Mouse (Mus musculus): ENCODE results near the gene Vps8. TPM values are rescaled to one million over a fixed set of nuclear protein-coding genes. Genes with fewer than 3 reads are reported as not detected.

Gene Vps8
- polyA plus RNA-seq, 1 experiment, result 8.2 TPM

GRCm38 (mm10) chr16:21392099-21392498, 30.8 kb upstream of the Vps8 start:
- H3K36me3 ChIP-seq (ENCODE audit: control insufficient read depth, insufficient read depth, low read length), result no peaks in the 10 kb centered on the region
- H3K27ac ChIP-seq (ENCODE audit: insufficient read depth, low read length), result no peak overlapping the region
- H3K27me3 ChIP-seq (ENCODE audit: control insufficient read depth, insufficient read depth, low read length), result no peaks in the 10 kb centered on the region
- 72% methylated on average over 6 of the region's 6 CpGs for WGBS
- no peak for DNase-seq (ENCODE audit: low read depth in 1 of 2, low spot score in 2 of 2)
- H3K4me3 ChIP-seq (ENCODE audit: extremely low read depth, insufficient read depth, insufficient read length), result no peak overlapping the region
- no peaks in the 10 kb centered on the region for H3K4me1 ChIP-seq (ENCODE audit: control insufficient read depth, insufficient read depth, insufficient read length)
- TF ChIP-seq CTCF (IDR thresholded peaks at IDR 0.05; ENCODE audit: extremely low read depth, insufficient read depth, insufficient read length, insufficient replicate concordance) (no peak), POLR2A (IDR thresholded peaks at IDR 0.05; ENCODE audit: low read depth, low read length) (no peak)

- TF ChIP-seq POLR2A (IDR thresholded peaks at IDR 0.05; ENCODE audit: low read depth, low read length) (no peak), CTCF (IDR thresholded peaks at IDR 0.05; ENCODE audit: extremely low read depth, insufficient read depth, insufficient read length, insufficient replicate concordance) (peak; percentile 73; the same call in 1 of the 2 replicates)
- Histone ChIP-seq H3K4me1 (ENCODE audit: control insufficient read depth, insufficient read depth, insufficient read length) (no peaks in the 10 kb centered on the region), H3K27ac (ENCODE audit: insufficient read depth, low read length) (no peak overlapping the region), H3K36me3 (ENCODE audit: control insufficient read depth, insufficient read depth, low read length) (no peaks in the 10 kb centered on the region), H3K4me3 (ENCODE audit: extremely low read depth, insufficient read depth, insufficient read length) (no peak overlapping the region), H3K27me3 (ENCODE audit: control insufficient read depth, insufficient read depth, low read length) (no peaks in the 10 kb centered on the region)
- DNase-seq (ENCODE audit: low read depth in 1 of 2, low spot score in 2 of 2), result peak; percentile 38 to 63
- WGBS, result 57% methylated on average over 9 of the region's 9 CpGs
Observed at GRCm38 (mm10) chr16:21392517-21393112, 30.3 kb upstream of the Vps8 start.

DNA sequence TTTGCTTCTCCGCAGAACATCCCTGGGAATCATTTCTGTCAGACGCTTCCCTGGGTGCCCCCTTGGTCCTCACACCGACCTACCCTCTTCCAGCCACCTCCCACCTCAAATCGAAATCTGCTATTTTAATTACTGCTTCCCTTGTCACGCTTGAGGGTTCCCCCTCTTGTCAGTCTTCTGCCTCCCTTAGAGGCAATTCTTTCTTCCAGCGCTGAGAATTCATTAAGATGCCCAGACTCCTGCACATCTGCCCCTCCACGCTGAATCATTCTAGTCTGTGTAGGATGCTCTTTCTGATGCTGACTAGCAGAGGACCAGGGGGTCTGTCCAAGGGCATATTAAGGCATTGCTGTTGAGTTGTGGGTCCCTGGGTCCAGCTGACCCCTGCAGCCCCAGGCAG, 27.4 kb upstream of the Vps8 start:
- no peak for DNase-seq (ENCODE audit: low read depth in 1 of 2, low spot score in 2 of 2)
- Histone ChIP-seq H3K4me3 (ENCODE audit: extremely low read depth, insufficient read depth, insufficient read length) (no peak overlapping the region), H3K4me1 (ENCODE audit: control insufficient read depth, insufficient read depth, insufficient read length) (no peaks in the 10 kb centered on the region), H3K27me3 (ENCODE audit: control insufficient read depth, insufficient read depth, low read length) (no peaks in the 10 kb centered on the region), H3K27ac (ENCODE audit: insufficient read depth, low read length) (no peak overlapping the region), H3K36me3 (ENCODE audit: control insufficient read depth, insufficient read depth, low read length) (no peaks in the 10 kb centered on the region)
- TF ChIP-seq POLR2A (IDR thresholded peaks at IDR 0.05; ENCODE audit: low read depth, low read length) (no peak), CTCF (IDR thresholded peaks at IDR 0.05; ENCODE audit: extremely low read depth, insufficient read depth, insufficient read length, insufficient replicate concordance) (no peak)
- 81% methylated on average over 7 of the region's 7 CpGs for WGBS

DNA sequence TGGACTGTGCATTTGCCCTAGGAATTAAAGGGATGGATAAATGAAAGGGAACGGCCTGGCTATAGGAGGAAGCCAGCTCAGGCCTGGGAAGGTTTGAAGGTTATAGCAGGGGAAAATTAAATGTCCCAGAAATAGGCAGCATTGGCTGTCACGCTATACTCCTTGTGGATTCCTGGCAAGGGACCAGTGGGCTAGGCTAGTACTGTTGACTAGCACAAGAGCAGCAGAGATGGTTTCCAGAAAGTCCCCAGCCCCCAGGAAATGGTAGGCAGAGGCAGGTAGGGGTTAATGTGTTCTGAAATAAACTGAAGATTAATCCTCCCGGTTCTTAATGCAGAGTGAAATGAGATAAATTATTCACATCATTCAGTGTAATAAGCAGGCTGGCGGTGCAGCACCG, 25.2 kb upstream of the Vps8 start:
- Histone ChIP-seq H3K4me3 (ENCODE audit: extremely low read depth, insufficient read depth, insufficient read length) (no peak overlapping the region), H3K36me3 (ENCODE audit: control insufficient read depth, insufficient read depth, low read length) (no peaks in the 10 kb centered on the region), H3K4me1 (ENCODE audit: control insufficient read depth, insufficient read depth, insufficient read length) (no peaks in the 10 kb centered on the region), H3K27ac (ENCODE audit: insufficient read depth, low read length) (no peak overlapping the region), H3K27me3 (ENCODE audit: control insufficient read depth, insufficient read depth, low read length) (no peaks in the 10 kb centered on the region)
- no peak for DNase-seq (ENCODE audit: low read depth in 1 of 2, low spot score in 2 of 2)
- TF ChIP-seq CTCF (IDR thresholded peaks at IDR 0.05; ENCODE audit: extremely low read depth, insufficient read depth, insufficient read length, insufficient replicate concordance), result no peak
- TF ChIP-seq POLR2A (IDR thresholded peaks at IDR 0.05; ENCODE audit: low read depth, low read length), result no peak
- 85% methylated on average over 5 of the region's 5 CpGs for WGBS

DNA sequence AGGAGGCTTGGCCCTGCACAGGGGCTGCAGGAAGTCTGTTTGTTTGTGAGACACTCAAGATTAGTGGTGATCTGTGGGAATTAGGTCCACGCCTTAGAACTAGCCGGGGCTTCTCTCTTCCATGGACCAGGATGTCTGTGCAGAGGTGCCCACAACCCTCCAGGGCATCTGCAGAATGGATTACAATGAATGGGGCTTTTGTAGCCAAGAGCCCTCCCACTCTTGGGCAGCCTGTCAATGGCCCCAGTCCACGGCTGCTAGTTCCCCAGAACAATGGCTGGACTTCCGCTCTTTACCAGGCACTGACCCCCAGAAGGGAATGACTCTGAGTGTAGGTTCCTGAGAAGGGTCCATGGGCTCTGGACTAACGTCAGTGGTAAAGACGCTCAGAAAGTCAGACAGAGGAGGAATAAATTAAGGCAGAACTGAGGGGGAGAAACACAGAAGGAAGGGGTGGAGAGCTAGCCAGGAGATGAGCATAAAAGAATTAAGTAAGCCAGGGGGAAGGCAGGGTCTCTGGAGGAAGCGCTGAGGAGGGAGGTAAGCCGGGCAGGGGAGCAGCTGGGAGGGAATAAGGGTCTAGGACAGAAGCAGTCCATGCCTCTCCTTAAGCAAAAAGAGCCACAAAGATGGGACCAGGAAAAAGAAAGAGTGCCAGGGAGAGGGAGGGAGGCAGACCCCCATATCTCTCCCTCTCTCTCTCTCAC, 24.4 kb upstream of the Vps8 start:
- 70% methylated on average over 8 of the region's 8 CpGs for WGBS
- no peak for DNase-seq (ENCODE audit: low read depth in 1 of 2, low spot score in 2 of 2)
- Histone ChIP-seq H3K27ac (ENCODE audit: insufficient read depth, low read length) (no peak overlapping the region), H3K4me3 (ENCODE audit: extremely low read depth, insufficient read depth, insufficient read length) (no peak overlapping the region), H3K27me3 (ENCODE audit: control insufficient read depth, insufficient read depth, low read length) (no peaks in the 10 kb centered on the region), H3K4me1 (ENCODE audit: control insufficient read depth, insufficient read depth, insufficient read length) (no peaks in the 10 kb centered on the region; the same call in 1 of the 2 replicates), H3K36me3 (ENCODE audit: control insufficient read depth, insufficient read depth, low read length) (no peaks in the 10 kb centered on the region)
- TF ChIP-seq POLR2A (IDR thresholded peaks at IDR 0.05; ENCODE audit: low read depth, low read length) (no peak), CTCF (IDR thresholded peaks at IDR 0.05; ENCODE audit: extremely low read depth, insufficient read depth, insufficient read length, insufficient replicate concordance) (no peak)

- WGBS, result 52% methylated on average over 4 of the region's 4 CpGs
- DNase-seq (ENCODE audit: low read depth in 1 of 2, low spot score in 2 of 2), result no peak
- H3K27me3 ChIP-seq (ENCODE audit: control insufficient read depth, insufficient read depth, low read length), result no peaks in the 10 kb centered on the region
Observed at GRCm38 (mm10) chr16:21399942-21400341, 23.0 kb upstream of the Vps8 start.

DNA sequence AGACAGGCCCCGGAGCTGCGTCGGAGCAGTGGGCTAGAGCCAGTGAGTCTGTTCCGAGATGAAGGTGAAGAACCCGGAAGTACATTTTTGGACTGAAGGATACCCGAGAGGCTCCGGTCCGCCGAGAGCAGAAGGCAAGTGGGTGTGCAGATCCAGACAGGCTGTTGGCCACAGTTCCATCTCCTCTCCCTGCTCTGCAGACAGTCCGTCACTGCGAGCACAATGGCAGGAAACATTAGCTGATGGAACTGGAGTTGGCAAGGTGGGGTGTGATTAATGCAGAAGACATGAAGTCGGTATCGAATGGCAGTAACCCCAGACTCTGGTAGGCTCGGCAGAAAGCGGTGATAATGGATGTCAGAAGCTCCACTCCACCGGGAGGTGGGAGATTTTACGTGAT, 20.9 kb upstream of the Vps8 start:
- no peak overlapping the region for H3K4me3 ChIP-seq (ENCODE audit: extremely low read depth, insufficient read depth, insufficient read length)
- no peaks in the 10 kb centered on the region; the same call in 1 of the 2 replicates for H3K4me1 ChIP-seq (ENCODE audit: control insufficient read depth, insufficient read depth, insufficient read length)
- H3K27me3 ChIP-seq (ENCODE audit: control insufficient read depth, insufficient read depth, low read length), result no peaks in the 10 kb centered on the region
- H3K36me3 ChIP-seq (ENCODE audit: control insufficient read depth, insufficient read depth, low read length), result no peaks in the 10 kb centered on the region
- no peak overlapping the region for H3K27ac ChIP-seq (ENCODE audit: insufficient read depth, low read length)
- TF ChIP-seq POLR2A (IDR thresholded peaks at IDR 0.05; ENCODE audit: low read depth, low read length) (no peak), CTCF (IDR thresholded peaks at IDR 0.05; ENCODE audit: extremely low read depth, insufficient read depth, insufficient read length, insufficient replicate concordance) (no peak)
- 87% methylated on average over 17 of the region's 17 CpGs for WGBS
- DNase-seq (ENCODE audit: low read depth in 1 of 2, low spot score in 2 of 2), result no peak

More at GRCm38 (mm10) chr16:21399942-21400341, 23.0 kb upstream of the Vps8 start:
- TF ChIP-seq POLR2A (IDR thresholded peaks at IDR 0.05; ENCODE audit: low read depth, low read length) (no peak), CTCF (IDR thresholded peaks at IDR 0.05; ENCODE audit: extremely low read depth, insufficient read depth, insufficient read length, insufficient replicate concordance) (no peak)
- no peaks in the 10 kb centered on the region; the same call in 1 of the 2 replicates for H3K4me1 ChIP-seq (ENCODE audit: control insufficient read depth, insufficient read depth, insufficient read length)
- H3K36me3 ChIP-seq (ENCODE audit: control insufficient read depth, insufficient read depth, low read length), result no peaks in the 10 kb centered on the region
- no peak overlapping the region for H3K27ac ChIP-seq (ENCODE audit: insufficient read depth, low read length)
- H3K4me3 ChIP-seq (ENCODE audit: extremely low read depth, insufficient read depth, insufficient read length), result no peak overlapping the region

Data from spleen, adult 2 months (tissue).